Mouse (Mus musculus): ENCODE measurements at regions not wholly inside any gene's neighbourhood (a gene's known extent, or its start where the extent isn't known, plus 50 kb on each side); places are given as distances from the start of the nearest gene placed in this dataset.
"Not testable (repeated sequence)": the region's sequence is repeated elsewhere in the genome, so short reads cannot be mapped to it uniquely, and the experiment has no call there.

GRCm38 (mm10) chr6:100410067-100410631, 122.9 kb upstream of the Rybp start:
- TF ChIP-seq POLR2AphosphoS5 (IDR thresholded peaks at IDR 0.05; ENCODE audit: insufficient replicate concordance, low read depth, low read length): no peak
- no peaks in the 10 kb centered on the region for H3K4me1 ChIP-seq (ENCODE audit: insufficient read depth, low read depth, low read length)
- H3K9me3 ChIP-seq (replicated peaks): peaks cover 54% of the 10 kb centered on the region
- ATAC-seq (ENCODE audit: extremely low read depth, insufficient number of reproducible peaks, low FRiP score, poor library complexity, severe bottlenecking) (no peak), DNase-seq (ENCODE audit: low spot score) (no peak)
- H3K27me3 ChIP-seq (ENCODE audit: insufficient read depth, low read length): no peaks in the 10 kb centered on the region
- H3K4me3 ChIP-seq (ENCODE audit: low read depth, low read length): no peak overlapping the region
- H3K36me3 ChIP-seq (replicated peaks): no peaks in the 10 kb centered on the region

- peaks cover 54% of the 10 kb centered on the region for H3K9me3 ChIP-seq (replicated peaks)
- H3K4me1 ChIP-seq (ENCODE audit: insufficient read depth, low read depth, low read length): no peaks in the 10 kb centered on the region
- no peaks in the 10 kb centered on the region for H3K36me3 ChIP-seq (replicated peaks)
- no peak for ATAC-seq (ENCODE audit: extremely low read depth, insufficient number of reproducible peaks, low FRiP score, poor library complexity, severe bottlenecking)
- H3K27me3 ChIP-seq (ENCODE audit: insufficient read depth, low read length): no peaks in the 10 kb centered on the region
- H3K4me3 ChIP-seq (ENCODE audit: low read depth, low read length): no peak overlapping the region
- TF ChIP-seq GATA2 (IDR thresholded peaks at IDR 0.05; ENCODE audit: borderline replicate concordance, low read depth, low read length) (no peak), CTCF (IDR thresholded peaks at IDR 0.05; ENCODE audit: low read depth, low read length) (no peak), TAL1 (conservative IDR thresholded peaks at IDR 0.05; ENCODE audit: low read depth, low read length) (no peak), POLR2AphosphoS5 (IDR thresholded peaks at IDR 0.05; ENCODE audit: insufficient replicate concordance, low read depth, low read length) (no peak), GATA1 (IDR thresholded peaks at IDR 0.05; ENCODE audit: borderline replicate concordance, low read length) (no peak)
- DNase-seq (ENCODE audit: low spot score): no peak
Observed at GRCm38 (mm10) chr6:100408826-100409225, 121.5 kb upstream of the Rybp start.

- DNase-seq (ENCODE audit: low spot score): no peak
- no peaks in the 10 kb centered on the region for H3K27me3 ChIP-seq (ENCODE audit: insufficient read depth, low read length)
- H3K9me3 ChIP-seq (replicated peaks): peaks cover 54% of the 10 kb centered on the region
- no peaks in the 10 kb centered on the region for H3K36me3 ChIP-seq (replicated peaks)
- no peak for ATAC-seq (ENCODE audit: extremely low read depth, insufficient number of reproducible peaks, low FRiP score, poor library complexity, severe bottlenecking)
- no peaks in the 10 kb centered on the region for H3K4me1 ChIP-seq (ENCODE audit: insufficient read depth, low read depth, low read length)
- TF ChIP-seq GATA2 (IDR thresholded peaks at IDR 0.05; ENCODE audit: borderline replicate concordance, low read depth, low read length) (no peak), GATA1 (IDR thresholded peaks at IDR 0.05; ENCODE audit: borderline replicate concordance, low read length) (no peak), POLR2AphosphoS5 (IDR thresholded peaks at IDR 0.05; ENCODE audit: insufficient replicate concordance, low read depth, low read length) (no peak), CTCF (IDR thresholded peaks at IDR 0.05; ENCODE audit: low read depth, low read length) (no peak)
- H3K4me3 ChIP-seq (ENCODE audit: low read depth, low read length): no peak overlapping the region
Observed at GRCm38 (mm10) chr6:100406504-100406903, 119.2 kb upstream of the Rybp start.

GRCm38 (mm10) chr6:100404161-100404560, 116.9 kb upstream of the Rybp start:
- peaks cover 58% of the 10 kb centered on the region for H3K9me3 ChIP-seq (replicated peaks)
- H3K4me3 ChIP-seq (ENCODE audit: low read depth, low read length): no peak overlapping the region
- ATAC-seq (ENCODE audit: extremely low read depth, insufficient number of reproducible peaks, low FRiP score, poor library complexity, severe bottlenecking) (no peak), DNase-seq (ENCODE audit: low spot score) (no peak)
- no peaks in the 10 kb centered on the region for H3K4me1 ChIP-seq (ENCODE audit: insufficient read depth, low read depth, low read length)
- no peaks in the 10 kb centered on the region for H3K27me3 ChIP-seq (ENCODE audit: insufficient read depth, low read length)
- H3K36me3 ChIP-seq (replicated peaks): no peaks in the 10 kb centered on the region
- TF ChIP-seq GATA1 (IDR thresholded peaks at IDR 0.05; ENCODE audit: borderline replicate concordance, low read length) (no peak), GATA2 (IDR thresholded peaks at IDR 0.05; ENCODE audit: borderline replicate concordance, low read depth, low read length) (no peak), CTCF (IDR thresholded peaks at IDR 0.05; ENCODE audit: low read depth, low read length) (no peak), TAL1 (conservative IDR thresholded peaks at IDR 0.05; ENCODE audit: low read depth, low read length) (no peak), POLR2AphosphoS5 (IDR thresholded peaks at IDR 0.05; ENCODE audit: insufficient replicate concordance, low read depth, low read length) (no peak)

- no peaks in the 10 kb centered on the region for H3K4me1 ChIP-seq (ENCODE audit: insufficient read depth, low read depth, low read length)
- DNase-seq (ENCODE audit: low spot score) (no peak), ATAC-seq (ENCODE audit: extremely low read depth, insufficient number of reproducible peaks, low FRiP score, poor library complexity, severe bottlenecking) (no peak)
- H3K4me3 ChIP-seq (ENCODE audit: low read depth, low read length): no peak overlapping the region
- TF ChIP-seq POLR2AphosphoS5 (IDR thresholded peaks at IDR 0.05; ENCODE audit: insufficient replicate concordance, low read depth, low read length): no peak
- no peak for TF ChIP-seq GATA2 (IDR thresholded peaks at IDR 0.05; ENCODE audit: borderline replicate concordance, low read depth, low read length)
- no peak for TF ChIP-seq TAL1 (conservative IDR thresholded peaks at IDR 0.05; ENCODE audit: low read depth, low read length)
- no peak for TF ChIP-seq GATA1 (IDR thresholded peaks at IDR 0.05; ENCODE audit: borderline replicate concordance, low read length)
- no peak for TF ChIP-seq CTCF (IDR thresholded peaks at IDR 0.05; ENCODE audit: low read depth, low read length)
- H3K9me3 ChIP-seq (replicated peaks): peaks cover 52% of the 10 kb centered on the region
- no peaks in the 10 kb centered on the region for H3K27me3 ChIP-seq (ENCODE audit: insufficient read depth, low read length)
- H3K36me3 ChIP-seq (replicated peaks): no peaks in the 10 kb centered on the region
Observed at GRCm38 (mm10) chr6:100402716-100403115, 115.4 kb upstream of the Rybp start.

- TF ChIP-seq GATA2 (IDR thresholded peaks at IDR 0.05; ENCODE audit: borderline replicate concordance, low read depth, low read length): no peak
- no peak for TF ChIP-seq POLR2AphosphoS5 (IDR thresholded peaks at IDR 0.05; ENCODE audit: insufficient replicate concordance, low read depth, low read length)
- no peak for TF ChIP-seq CTCF (IDR thresholded peaks at IDR 0.05; ENCODE audit: low read depth, low read length)
- no peak for TF ChIP-seq TAL1 (conservative IDR thresholded peaks at IDR 0.05; ENCODE audit: low read depth, low read length)
- no peak for TF ChIP-seq GATA1 (IDR thresholded peaks at IDR 0.05; ENCODE audit: borderline replicate concordance, low read length)
- H3K36me3 ChIP-seq (replicated peaks): no peaks in the 10 kb centered on the region
- DNase-seq (ENCODE audit: low spot score): no peak
Observed at GRCm38 (mm10) chr6:100401728-100402127, 114.4 kb upstream of the Rybp start.

GRCm38 (mm10) chr6:100399387-100399786, 112.1 kb upstream of the Rybp start:
- not testable (repeated sequence) for ATAC-seq (ENCODE audit: extremely low read depth, insufficient number of reproducible peaks, low FRiP score, poor library complexity, severe bottlenecking); DNase-seq (ENCODE audit: low spot score); H3K27me3 ChIP-seq (ENCODE audit: insufficient read depth, low read length); H3K4me3 ChIP-seq (ENCODE audit: low read depth, low read length); H3K4me1 ChIP-seq (ENCODE audit: insufficient read depth, low read depth, low read length); H3K36me3 ChIP-seq (replicated peaks)
- H3K9me3 ChIP-seq (replicated peaks): peaks cover 63% of the 10 kb centered on the region

More at GRCm38 (mm10) chr6:100401728-100402127, 114.4 kb upstream of the Rybp start:
- ATAC-seq (ENCODE audit: extremely low read depth, insufficient number of reproducible peaks, low FRiP score, poor library complexity, severe bottlenecking): no peak
- Histone ChIP-seq H3K4me1 (ENCODE audit: insufficient read depth, low read depth, low read length) (no peaks in the 10 kb centered on the region), H3K4me3 (ENCODE audit: low read depth, low read length) (no peak overlapping the region), H3K27me3 (ENCODE audit: insufficient read depth, low read length) (no peaks in the 10 kb centered on the region), H3K9me3 (replicated peaks) (peaks cover 51% of the 10 kb centered on the region)
